Comparison of ENCODE assay signal across 17 mouse cellular contexts in the genomic region with DNA sequence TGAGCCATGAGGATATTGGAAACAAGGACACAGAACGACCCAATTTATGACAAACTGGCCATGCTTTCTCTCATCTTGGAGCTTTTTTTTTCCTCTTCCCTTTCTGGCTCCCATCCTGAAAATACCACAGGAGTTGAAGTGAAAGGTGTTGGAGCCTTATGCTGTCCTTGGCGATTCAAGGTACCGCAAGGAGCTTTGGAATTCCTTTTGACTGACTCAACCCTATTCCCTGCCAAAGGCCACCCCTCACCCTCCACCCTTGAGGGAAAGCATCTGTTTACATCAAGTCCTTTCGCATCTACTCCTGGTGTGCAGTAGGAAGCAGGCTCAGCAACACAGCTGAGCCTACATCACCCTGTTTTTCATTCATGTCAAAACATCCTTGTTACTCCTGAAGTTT.
A peak's percentile ranks its signal among the peaks of the same experiment; 100 is the strongest.
DNase-seq lines count a peak whose midpoint lies in the region; TF ChIP-seq lines count a peak whose summit lies in the region.
"Had no signal": no experiment of that assay in that cellular context is flagged by ENCODE, and none has a peak within 500 bp of the region (broad histone marks: within the 10 kb centered on the region; RNA-seq: fewer than 3 reads in every experiment).

No protein-coding gene starts in this region.

- H3K4me1 ChIP-seq in cerebellum, adult 2 months (ENCODE audit: control insufficient read depth, insufficient read depth, low read length) = no peaks in the 10 kb centered on the region
- no peaks in the 10 kb centered on the region for H3K4me1 ChIP-seq in lung, adult 2 months (ENCODE audit: control insufficient read depth, insufficient read depth, low read length)
- H3K4me1 ChIP-seq: embryonic facial prominence, embryonic 15.5 days; hindbrain, embryonic 12.5 days had no signal

- no peak for TF ChIP-seq CTCF in cerebellum, adult 2 months (IDR thresholded peaks at IDR 0.05; ENCODE audit: borderline replicate concordance, insufficient read depth, low read depth, low read length)
- TF ChIP-seq CTCF in lung, adult 2 months (IDR thresholded peaks at IDR 0.05; ENCODE audit: insufficient read depth, low read length) = no peak

- no peaks in the 10 kb centered on the region for H3K27me3 ChIP-seq in cerebellum, adult 2 months (ENCODE audit: control insufficient read depth, insufficient read depth, low read length)
- H3K27me3 ChIP-seq: embryonic facial prominence, embryonic 15.5 days; heart, embryonic 13.5 days; hindbrain, embryonic 12.5 days had no signal

- 30% methylated on average over 4 of the region's 4 CpGs for WGBS in cerebellum, adult 2 months
- 60% methylated on average over 4 of the region's 4 CpGs for WGBS in lung, adult 2 months

- peak; percentile 7 to 10 for DNase-seq in cerebellum, postnatal 10 days
- DNase-seq in cerebellum, adult 2 months = no peak
- DNase-seq in lung, postnatal 36 days = peak; percentile 14
- no peak for DNase-seq in lung, adult 2 months
- peak; percentile 24 for DNase-seq in adrenal gland, postnatal 14 days
- DNase-seq in kidney, adult 11 months = no peak
- DNase-seq: cerebellum, adult 18-20 months; embryo, embryonic 11 days; gastrocnemius, adult 2 months; gastrocnemius, postnatal 25 days; heart, postnatal 36 days; kidney, adult 18-20 months had no signal

- H3K27ac ChIP-seq in cerebellum, adult 2 months (ENCODE audit: insufficient read depth, low read length) = no peak overlapping the region
- H3K27ac ChIP-seq: embryonic facial prominence, embryonic 15.5 days; forebrain, embryonic 10.5 days; gastrocnemius, adult 2 months; heart, embryonic 13.5 days; hindbrain, embryonic 12.5 days had no signal

- H3K4me3 ChIP-seq in cerebellum, adult 2 months (replicated peaks; ENCODE audit: insufficient read depth, low read depth, low read length) = no peak overlapping the region
- H3K4me3 ChIP-seq in lung, adult 2 months (replicated peaks; ENCODE audit: extremely low read depth, low read depth, low read length) = no peak overlapping the region
- H3K4me3 ChIP-seq: embryonic facial prominence, embryonic 15.5 days; erythroblast, embryonic 14.5 days; forebrain, embryonic 10.5 days; gastrocnemius, adult 2 months; heart, embryonic 13.5 days; hindbrain, embryonic 12.5 days had no signal

- no peak for TF ChIP-seq POLR2A in cerebellum, adult 2 months (IDR thresholded peaks at IDR 0.05; ENCODE audit: borderline replicate concordance, insufficient read depth, low read length)
- no peak for TF ChIP-seq POLR2A in lung, adult 2 months (IDR thresholded peaks at IDR 0.05; ENCODE audit: borderline replicate concordance, extremely low read depth, low read depth, low read length)

Comparison
In these comparisons a context has a peak if more than half of its experiments do, and no peak if none do; other contexts are left out.
1. DNase-seq: peak in cerebellum, postnatal 10 days (2 of 2), lung, postnatal 36 days (single experiment) and adrenal gland, postnatal 14 days (single experiment); none in cerebellum, adult 2 months (0 of 2), lung, adult 2 months (single experiment) and kidney, adult 11 months (single experiment).